Mouse (Mus musculus) liver, adult (tissue): ENCODE results near the gene D5Ertd579e.
A peak's percentile ranks its signal among the peaks of the same experiment; 100 is the strongest.

Experiments
- GATA4 ChIP-seq: IDR thresholded peaks from 2 replicates; pipeline ENCODE4 v1.6.1; 2014; ENCODE audit warnings: mild to moderate bottlenecking, low read length; ENCODE audit not compliant: insufficient replicate concordance

D5Ertd579e gene

GRCm38 (mm10) chr5:36704684-36705083 lies 8.9 kb upstream of the D5Ertd579e start:
- no peak for TF ChIP-seq GATA4

- peak; percentile 54; the same call in 1 of the 2 replicates for TF ChIP-seq GATA4
Measured at GRCm38 (mm10) chr5:36700939-36701620, 5.3 kb upstream of the D5Ertd579e start.

GRCm38 (mm10) chr5:36698689-36699088 lies 2.9 kb upstream of the D5Ertd579e start:
- no peak for TF ChIP-seq GATA4

- no peak for TF ChIP-seq GATA4
Measured at GRCm38 (mm10) chr5:36698067-36698670, 2.3 kb upstream of the D5Ertd579e start.

- TF ChIP-seq GATA4: no peak
Measured at GRCm38 (mm10) chr5:36696504-36697300, 878 bp upstream of the D5Ertd579e start.

GRCm38 (mm10) chr5:36695005-36695404 lies 819 bp downstream of the D5Ertd579e start:
- TF ChIP-seq GATA4: no peak

- no peak for TF ChIP-seq GATA4
Measured at GRCm38 (mm10) chr5:36693651-36694050, 2.2 kb downstream of the D5Ertd579e start.

- TF ChIP-seq GATA4: 0 out of 2 replicates have a peak, but pooled peaks have one; percentile 38
Measured at GRCm38 (mm10) chr5:36691423-36691822, 4.4 kb downstream of the D5Ertd579e start.

GRCm38 (mm10) chr5:36685170-36685569 lies 10.7 kb downstream of the D5Ertd579e start:
- no peak for TF ChIP-seq GATA4

GRCm38 (mm10) chr5:36683586-36683985 lies 12.2 kb downstream of the D5Ertd579e start:
- no peak for TF ChIP-seq GATA4

- no peak for TF ChIP-seq GATA4
Measured at GRCm38 (mm10) chr5:36681219-36681618, 14.6 kb downstream of the D5Ertd579e start.

GRCm38 (mm10) chr5:36679918-36680598 lies 15.8 kb downstream of the D5Ertd579e start:
- no peak for TF ChIP-seq GATA4

- no peak for TF ChIP-seq GATA4
Measured at GRCm38 (mm10) chr5:36678799-36679198, 17.0 kb downstream of the D5Ertd579e start.

GRCm38 (mm10) chr5:36677907-36678306 lies 17.9 kb downstream of the D5Ertd579e start:
- no peak for TF ChIP-seq GATA4

GRCm38 (mm10) chr5:36675466-36675865 lies 20.4 kb downstream of the D5Ertd579e start:
- no peak for TF ChIP-seq GATA4

- no peak for TF ChIP-seq GATA4
Measured at GRCm38 (mm10) chr5:36674658-36675433, 21.0 kb downstream of the D5Ertd579e start.
